Mouse (Mus musculus) stomach, postnatal 0 days (tissue): Measurements from ENCODE around the gene Kcnh5. TPM values are rescaled to one million over a fixed set of nuclear protein-coding genes. Genes with fewer than 3 reads are reported as not detected.

Experiments used
- ATAC-seq: fragments of 200-750 bp; cut with Nextera tagmentation; 2 replicates; pipeline ENCODE4 v1.8.0; 2017; ENCODE audit not compliant: low FRiP score, low TSS enrichment
- DNase-seq: peaks from one replicate; pipeline ENCODE4 v3.0.0-alpha.2; 2016; ENCODE audit warnings: low spot score
- H3K27ac ChIP-seq: fragments of 300-500 bp; sonication (generic); replicated peaks from 2 replicates; pipeline ENCODE4 v1.5.1; 2014; ENCODE audit warnings: mild to moderate bottlenecking, control low read depth
- H3K27me3 ChIP-seq: fragments of 300-500 bp; sonication (generic); 2 replicates; pipeline ENCODE4 v1.6.1; 2014; ENCODE audit warnings: low read length; ENCODE audit not compliant: control insufficient read depth, insufficient read depth
- H3K36me3 ChIP-seq: fragments of 300-500 bp; sonication (generic); 2 replicates; pipeline ENCODE4 v1.6.1; 2014; ENCODE audit warnings: low read length, mixed read lengths; ENCODE audit not compliant: control insufficient read depth, insufficient read depth
- H3K4me1 ChIP-seq: fragments of 300-500 bp; sonication (generic); replicated peaks from 2 replicates; pipeline ENCODE4 v1.6.1; 2014; ENCODE audit warnings: antibody characterized with exemption; ENCODE audit not compliant: control insufficient read depth, insufficient read depth
- H3K4me2 ChIP-seq: fragments of 300-500 bp; sonication (generic); replicated peaks from 2 replicates; pipeline ENCODE4 v1.6.1; 2014; ENCODE audit warnings: low read depth, mild to moderate bottlenecking, control low read depth, moderate library complexity
- H3K4me3 ChIP-seq: fragments of 300-500 bp; sonication (generic); 2 replicates; pipeline ENCODE4 v1.5.1; 2014; ENCODE audit warnings: low read depth, low read length, control low read depth
- H3K9ac ChIP-seq: fragments of 300-500 bp; sonication (generic); 2 replicates; pipeline ENCODE4 v1.6.1; 2014; ENCODE audit warnings: mild to moderate bottlenecking, low read length, control low read depth, mixed read lengths
- H3K9me3 ChIP-seq: fragments of 300-500 bp; sonication (generic); 2 replicates; pipeline ENCODE4 v1.6.1; 2016; ENCODE audit warnings: low read length; ENCODE audit not compliant: control insufficient read depth
- CTCF ChIP-seq: IDR thresholded peaks from 2 replicates; pipeline ENCODE4 v1.5.1; 2016; ENCODE audit warnings: antibody characterized with exemption, low read depth, mild to moderate bottlenecking, moderate library complexity
- EP300 ChIP-seq: optimal IDR thresholded peaks from 2 replicates; pipeline ENCODE3; 2016; ENCODE audit warnings: antibody characterized with exemption
- WGBS: fragments of 180-500 bp; shearing (Covaris S2); extraction: QIAGEN DNeasy Blood & Tissue Kit; methylation state at CpG from one replicate; pipeline ENCODE4 v1.1.7; 2014; 5-methylcytosine and 5-hydroxymethylcytosine counted together
- polyA plus RNA-seq: library from polyadenylated mRNA; unstranded; fragments of >200 nt; fragmentation: Nextera tagmentation; extraction: Ambion mirVana; gene quantifications from 2 replicates; pipeline ENCODE4 v1.2.1, GENCODE M21; 2015

Gene Kcnh5
- polyA plus RNA-seq, 1 experiment from 2014 or later, result not detected

DNA sequence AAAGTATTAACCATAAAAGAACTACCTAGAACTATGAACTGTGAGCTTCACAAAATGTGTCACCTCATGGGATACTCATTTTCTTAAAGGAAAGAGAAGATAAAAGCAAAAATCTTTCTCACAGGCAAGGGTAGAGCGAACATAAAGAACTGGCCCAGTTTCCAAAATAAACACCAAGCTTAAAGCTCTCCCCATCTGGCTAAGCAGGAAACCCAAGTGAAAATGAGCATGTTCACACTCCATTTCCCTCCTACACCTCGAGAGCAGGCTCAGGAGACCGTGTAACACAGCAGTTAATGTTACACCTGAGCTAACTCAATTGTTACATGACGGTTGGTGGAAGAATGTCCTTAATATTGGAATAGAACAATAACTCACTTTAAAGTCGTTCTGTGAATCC is 100.0 kb downstream of the Kcnh5 start:
- WGBS, result 58% methylated on average over 5 of the region's 5 CpGs
- DNase-seq (no peak), ATAC-seq (no peak)

DNA sequence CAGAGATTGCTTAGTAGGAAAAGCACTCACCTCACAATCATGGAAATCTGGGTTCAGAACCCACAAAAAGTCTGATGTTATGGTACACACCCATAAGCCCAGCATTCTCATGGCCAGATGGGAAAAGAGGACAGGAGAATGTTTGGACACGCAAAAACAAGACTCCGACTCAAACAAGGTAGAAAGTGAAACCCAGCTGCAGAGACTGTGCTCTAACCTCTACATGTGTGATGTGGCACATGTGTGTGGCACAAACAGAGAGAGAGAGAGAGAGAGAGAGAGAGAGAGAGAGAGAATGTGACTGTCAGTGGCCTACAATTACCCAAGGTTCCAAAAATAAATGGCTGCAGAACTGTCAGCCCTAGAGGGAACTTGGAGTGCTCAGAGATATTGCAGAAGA is 106.1 kb downstream of the Kcnh5 start:
- ATAC-seq, result no peak
- no peaks in the 10 kb centered on the region for H3K36me3 ChIP-seq
- no peak overlapping the region for H3K27ac ChIP-seq
- no peaks in the 10 kb centered on the region for H3K4me1 ChIP-seq
- H3K9me3 ChIP-seq, result no peaks in the 10 kb centered on the region
- WGBS, result 97% methylated on average over 2 of the region's 2 CpGs
- DNase-seq, result no peak
- no peak overlapping the region for H3K9ac ChIP-seq
- no peaks in the 10 kb centered on the region for H3K27me3 ChIP-seq
- H3K4me2 ChIP-seq, result no peak overlapping the region
- no peak overlapping the region for H3K4me3 ChIP-seq
- TF ChIP-seq EP300, result no peak
- no peak for TF ChIP-seq CTCF

More for the DNA sequence above, 100.0 kb downstream of the Kcnh5 start:
- TF ChIP-seq EP300 (no peak), CTCF (no peak)
- no peaks in the 10 kb centered on the region for H3K27me3 ChIP-seq
- no peaks in the 10 kb centered on the region for H3K36me3 ChIP-seq
- no peaks in the 10 kb centered on the region for H3K4me1 ChIP-seq
- H3K4me2 ChIP-seq, result no peak overlapping the region
- H3K27ac ChIP-seq, result no peak overlapping the region
- no peaks in the 10 kb centered on the region for H3K9me3 ChIP-seq
- no peak overlapping the region for H3K9ac ChIP-seq
- H3K4me3 ChIP-seq, result no peak overlapping the region

DNA sequence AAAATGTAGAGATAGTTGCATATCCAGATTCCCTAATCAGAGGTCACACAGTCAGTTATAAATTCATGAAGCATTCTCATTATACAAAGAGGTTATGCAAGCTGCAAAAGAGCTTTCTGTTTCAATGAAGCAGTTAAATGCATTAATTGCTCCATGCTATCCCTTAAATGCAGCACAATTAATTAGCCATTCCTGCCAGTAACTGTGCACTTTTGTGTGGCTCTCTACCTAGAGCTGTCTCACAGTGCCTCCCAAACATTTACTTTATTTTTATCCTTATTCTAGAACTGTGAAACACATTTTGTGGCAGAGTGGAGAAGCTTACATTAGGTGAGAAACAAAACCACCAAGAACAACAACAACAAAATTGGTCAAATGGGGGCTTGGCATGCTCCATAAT is 114.6 kb downstream of the Kcnh5 start:
- Histone ChIP-seq H3K36me3 (no peaks in the 10 kb centered on the region), H3K27ac (no peak overlapping the region), H3K27me3 (no peaks in the 10 kb centered on the region), H3K9me3 (no peaks in the 10 kb centered on the region), H3K4me3 (no peak overlapping the region), H3K4me1 (no peaks in the 10 kb centered on the region), H3K9ac (no peak overlapping the region), H3K4me2 (no peak overlapping the region)
- no peak for DNase-seq
- ATAC-seq, result no peak
- TF ChIP-seq EP300, result no peak
- TF ChIP-seq CTCF, result no peak

DNA sequence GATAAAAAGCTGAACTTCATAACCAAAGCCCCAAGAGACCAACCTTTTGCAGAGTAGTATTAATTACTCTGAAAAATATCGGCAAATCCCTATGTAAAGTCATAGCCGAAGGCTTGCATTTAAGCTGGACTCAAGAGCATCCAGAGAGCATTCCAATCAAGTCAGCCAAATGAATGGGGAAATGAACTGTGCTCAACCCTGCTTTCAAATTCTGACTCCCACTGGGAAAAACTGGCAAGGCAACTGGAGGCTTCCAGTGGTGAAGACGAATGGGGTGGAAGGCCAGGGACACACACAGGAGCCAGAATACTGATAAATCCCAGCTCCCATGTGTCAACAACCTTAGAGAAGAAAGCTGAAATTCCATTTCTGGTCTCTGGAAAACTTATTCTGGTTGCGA is 115.4 kb downstream of the Kcnh5 start:
- WGBS, result 58% methylated on average over 4 of the region's 4 CpGs
- no peak overlapping the region for H3K27ac ChIP-seq
- H3K27me3 ChIP-seq, result no peaks in the 10 kb centered on the region
- DNase-seq (no peak), ATAC-seq (no peak)
- H3K9me3 ChIP-seq, result no peaks in the 10 kb centered on the region
- no peak overlapping the region for H3K9ac ChIP-seq
- H3K4me2 ChIP-seq, result no peak overlapping the region
- no peaks in the 10 kb centered on the region for H3K36me3 ChIP-seq
- TF ChIP-seq CTCF (no peak), EP300 (no peak)
- no peaks in the 10 kb centered on the region for H3K4me1 ChIP-seq
- H3K4me3 ChIP-seq, result no peak overlapping the region

DNA sequence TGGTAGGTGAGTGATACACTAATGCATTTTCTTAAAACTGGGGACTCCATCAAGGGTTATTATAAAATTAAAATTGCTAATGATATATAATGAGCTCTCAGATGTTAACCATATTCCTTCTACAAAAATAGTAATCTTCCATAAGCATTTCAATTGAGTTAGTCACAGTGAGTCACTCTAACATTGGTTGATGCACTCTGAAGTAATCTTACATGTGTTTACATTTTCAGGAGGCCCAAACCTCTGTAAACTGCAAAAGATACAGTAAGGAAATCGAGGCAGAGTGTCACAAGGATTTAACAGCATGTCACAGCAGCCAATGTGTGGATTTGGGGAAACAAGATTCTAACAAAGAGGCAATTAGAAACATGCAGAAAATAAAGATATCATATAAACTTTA is 123.4 kb downstream of the Kcnh5 start:
- H3K4me2 ChIP-seq, result no peak overlapping the region
- no peaks in the 10 kb centered on the region for H3K9me3 ChIP-seq
- TF ChIP-seq EP300, result no peak
- no peak for TF ChIP-seq CTCF
- no peaks in the 10 kb centered on the region for H3K36me3 ChIP-seq
- H3K9ac ChIP-seq, result no peak overlapping the region
- WGBS, result 38% methylated on average over 1 of the region's 1 CpGs
- no peak overlapping the region for H3K4me3 ChIP-seq
- no peak overlapping the region for H3K27ac ChIP-seq
- H3K4me1 ChIP-seq, result no peaks in the 10 kb centered on the region
- ATAC-seq (no peak), DNase-seq (no peak)
- H3K27me3 ChIP-seq, result no peaks in the 10 kb centered on the region

DNA sequence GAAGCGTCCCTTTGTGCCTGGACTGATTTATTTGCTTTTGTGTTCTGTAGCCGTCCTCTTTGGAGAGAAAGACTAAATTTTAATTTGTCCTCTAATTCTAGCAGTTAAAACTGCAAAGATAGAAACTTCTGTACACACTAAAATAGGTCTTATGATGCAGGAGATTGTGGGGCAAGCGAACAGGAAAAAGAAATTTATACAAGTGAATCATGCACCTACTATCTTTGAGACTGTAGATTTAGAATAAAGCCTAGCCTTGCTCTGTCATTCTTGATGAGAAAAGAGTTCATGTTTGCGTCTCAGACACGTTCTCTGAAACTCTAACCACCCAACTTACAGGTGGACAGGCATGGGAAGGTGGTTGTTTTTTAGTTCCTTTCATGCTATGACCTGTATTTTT is 140.4 kb downstream of the Kcnh5 start:
- Histone ChIP-seq H3K4me3 (no peak overlapping the region), H3K4me1 (no peaks in the 10 kb centered on the region)

More for the DNA sequence above, 140.4 kb downstream of the Kcnh5 start:
- Histone ChIP-seq H3K4me2 (no peak overlapping the region), H3K9me3 (no peaks in the 10 kb centered on the region), H3K27ac (no peak overlapping the region), H3K36me3 (no peaks in the 10 kb centered on the region), H3K27me3 (no peaks in the 10 kb centered on the region), H3K9ac (no peak overlapping the region)
- DNase-seq (no peak), ATAC-seq (no peak)
- TF ChIP-seq CTCF (no peak), EP300 (no peak)
- 67% methylated on average over 5 of the region's 5 CpGs for WGBS
